Mouse (Mus musculus) heart, embryonic 10.5 days (tissue): Measurements from ENCODE around the gene Lyg2. TPM values are rescaled to one million over a fixed set of nuclear protein-coding genes. Genes with fewer than 3 reads are reported as not detected.

Experiments
- DNase-seq: peaks from one replicate; pipeline ENCODE4 v3.0.0-alpha.2; 2017; ENCODE audit warnings: low spot score
- H3K27ac ChIP-seq: fragments of 300-500 bp; sonication (generic); 2 replicates; pipeline ENCODE4 v1.5.1; 2016; ENCODE audit warnings: mild to moderate bottlenecking
- H3K27me3 ChIP-seq: fragments of 300-500 bp; sonication (generic); 2 replicates; pipeline ENCODE4 v1.6.1; 2016; ENCODE audit warnings: mild to moderate bottlenecking; ENCODE audit not compliant: poor library complexity, insufficient read depth, severe bottlenecking
- H3K36me3 ChIP-seq: fragments of 300-500 bp; sonication (generic); 2 replicates; pipeline ENCODE4 v1.6.1; 2016; ENCODE audit warnings: mild to moderate bottlenecking, moderate library complexity
- H3K4me1 ChIP-seq: fragments of 300-500 bp; sonication (generic); 2 replicates; pipeline ENCODE4 v1.6.1; 2016; ENCODE audit warnings: mild to moderate bottlenecking
- H3K4me3 ChIP-seq: fragments of 300-500 bp; sonication (generic); 2 replicates; pipeline ENCODE4 v1.5.1; 2016; ENCODE audit warnings: mild to moderate bottlenecking, moderate library complexity
- H3K9me3 ChIP-seq: fragments of 300-500 bp; sonication (generic); 2 replicates; pipeline ENCODE4 v1.6.1; 2016; ENCODE audit warnings: mild to moderate bottlenecking, moderate library complexity
- WGBS: fragments of 180-500 bp; shearing (Covaris S2); methylation state at CpG from one replicate; pipeline ENCODE4 v1.1.7; 2016; 5-methylcytosine and 5-hydroxymethylcytosine counted together
- polyA plus RNA-seq: library from polyadenylated mRNA; unstranded; fragments of >200 nt; fragmentation: Nextera tagmentation; extraction: Ambion mirVana; gene quantifications from 2 replicates; pipeline ENCODE4 v1.2.1, GENCODE M21; 2016

The Lyg2 gene
- polyA plus RNA-seq, 1 experiment from 2014 or later = not detected

- H3K4me1 ChIP-seq = peaks cover 3% of the 10 kb centered on the region; the same call in 1 of the 2 replicates
- peak; percentile 91 for DNase-seq
- H3K36me3 ChIP-seq = peaks cover 29% of the 10 kb centered on the region
- H3K27ac ChIP-seq = peak overlapping the region; percentile 83
- H3K27me3 ChIP-seq = 0 out of 2 replicates have a peak, but pooled peaks cover 6% of the 10 kb centered on the region
- 6% methylated on average over 33 of the region's 33 CpGs for WGBS
- H3K4me3 ChIP-seq = peak overlapping the region; percentile 69
- peaks cover 5% of the 10 kb centered on the region; the same call in 1 of the 2 replicates for H3K9me3 ChIP-seq
Observed at GRCm38 (mm10) chr1:37872131-37873067, 43.9 kb downstream of the Lyg2 start.

- H3K27ac ChIP-seq = peak within 1 kb of the TSS; percentile 83
- peaks cover 22% of the 10 kb centered on the region for H3K36me3 ChIP-seq
- 8% methylated on average over 7 of the region's 7 CpGs for WGBS
- peaks cover 5% of the 10 kb centered on the region; the same call in 1 of the 2 replicates for H3K9me3 ChIP-seq
- 0 out of 2 replicates have a peak, but pooled peaks cover 6% of the 10 kb centered on the region for H3K27me3 ChIP-seq
- H3K4me3 ChIP-seq = peak within 1 kb of the TSS; percentile 69
- H3K4me1 ChIP-seq = peaks cover 3% of the 10 kb centered on the region; the same call in 1 of the 2 replicates
- peak; percentile 83 for DNase-seq
Observed at GRCm38 (mm10) chr1:37871704-37872103, 44.6 kb downstream of the Lyg2 start, which contains the start of gene Lipt1. Gene Lipt1, plus strand, starts transcription at chr1:37871738.

DNA sequence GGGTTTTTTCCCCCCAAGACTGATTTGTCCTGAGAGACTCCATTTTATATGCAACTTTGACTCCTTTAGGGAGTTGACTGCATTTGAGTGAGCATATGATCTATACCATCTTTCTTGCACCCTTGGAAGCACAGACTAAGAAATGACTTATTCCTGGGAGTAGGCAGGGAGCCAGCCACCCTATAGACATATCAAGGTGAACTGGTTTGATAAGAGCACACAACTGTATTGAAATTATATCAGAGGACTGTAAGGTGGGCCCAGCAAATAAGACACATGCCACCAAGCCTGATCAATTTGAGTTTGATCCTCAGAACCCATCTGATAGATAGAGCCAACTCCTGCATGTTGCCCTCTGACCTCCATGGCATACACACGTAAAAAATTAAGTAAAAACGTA is 46.9 kb downstream of the Lyg2 start:
- Histone ChIP-seq H3K27me3 (0 out of 2 replicates have a peak, but pooled peaks cover 6% of the 10 kb centered on the region), H3K4me3 (no peak overlapping the region), H3K9me3 (no peaks in the 10 kb centered on the region), H3K27ac (no peak overlapping the region), H3K4me1 (peaks cover 3% of the 10 kb centered on the region; the same call in 1 of the 2 replicates), H3K36me3 (0 out of 2 replicates have a peak, but pooled peaks cover 2% of the 10 kb centered on the region)
- DNase-seq = no peak
- 49% methylated on average over 2 of the region's 2 CpGs for WGBS

DNA sequence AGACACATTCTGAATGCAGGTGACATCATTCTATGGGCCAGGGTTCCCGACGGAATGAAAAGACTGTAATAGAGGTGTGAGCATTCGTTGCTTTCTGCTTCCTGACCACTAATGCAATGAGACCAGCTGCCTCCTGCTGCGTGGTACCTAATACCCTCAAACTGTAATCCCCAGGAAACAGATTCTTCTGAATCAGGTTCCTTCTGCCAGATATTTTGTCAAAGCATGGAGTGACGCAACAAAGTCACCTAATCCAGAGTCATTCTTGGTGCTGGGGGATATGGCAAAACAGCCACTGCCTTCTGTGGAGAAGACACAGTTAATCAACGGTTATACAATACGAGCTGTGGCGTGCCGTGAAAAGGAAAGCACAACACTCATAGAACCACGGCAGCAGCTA is 47.7 kb downstream of the Lyg2 start:
- Histone ChIP-seq H3K27me3 (0 out of 2 replicates have a peak, but pooled peaks cover 6% of the 10 kb centered on the region), H3K36me3 (no peaks in the 10 kb centered on the region), H3K4me3 (no peak overlapping the region), H3K27ac (no peak overlapping the region), H3K4me1 (peaks cover 3% of the 10 kb centered on the region; the same call in 1 of the 2 replicates), H3K9me3 (no peaks in the 10 kb centered on the region)
- WGBS = 61% methylated on average over 10 of the region's 10 CpGs
- no peak for DNase-seq

DNA sequence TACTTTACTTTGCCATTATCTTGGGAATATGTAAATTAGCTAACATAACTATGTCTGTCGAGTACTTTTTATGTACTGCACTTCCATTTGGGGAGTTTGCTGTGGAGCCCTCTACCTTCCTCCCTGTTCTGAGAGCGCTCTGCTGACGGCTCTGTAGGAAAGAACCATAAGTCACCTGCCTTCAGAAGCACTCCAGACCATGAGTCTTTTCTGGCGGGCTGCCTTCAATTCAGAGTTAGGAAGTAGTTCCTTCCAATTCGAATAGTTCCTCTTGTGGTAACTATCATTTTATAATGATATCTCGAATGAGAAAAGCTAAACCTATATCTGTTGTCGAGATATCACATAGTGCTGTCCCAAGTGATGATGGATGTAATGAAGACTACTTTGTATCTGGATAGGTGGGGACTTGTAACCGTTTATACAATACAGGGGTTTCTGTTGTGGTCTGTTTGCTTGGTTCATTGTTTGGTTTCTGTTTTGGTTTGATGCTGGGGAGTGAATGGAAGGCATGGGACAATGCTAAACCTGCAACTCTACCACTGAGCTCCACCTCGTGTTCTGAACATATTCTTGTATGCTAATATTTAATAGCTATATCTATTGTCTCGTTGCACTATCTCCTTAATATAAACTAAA is 48.5 kb downstream of the Lyg2 start:
- no peak for DNase-seq
- Histone ChIP-seq H3K4me3 (no peak overlapping the region), H3K27ac (no peak overlapping the region), H3K9me3 (no peaks in the 10 kb centered on the region), H3K4me1 (peaks cover 3% of the 10 kb centered on the region; the same call in 1 of the 2 replicates), H3K36me3 (no peaks in the 10 kb centered on the region), H3K27me3 (0 out of 2 replicates have a peak, but pooled peaks cover 6% of the 10 kb centered on the region)
- WGBS = 65% methylated on average over 10 of the region's 10 CpGs

- no peak for DNase-seq
- Histone ChIP-seq H3K9me3 (no peaks in the 10 kb centered on the region), H3K27ac (no peak overlapping the region), H3K27me3 (0 out of 2 replicates have a peak, but pooled peaks cover 6% of the 10 kb centered on the region), H3K36me3 (no peaks in the 10 kb centered on the region), H3K4me3 (no peak overlapping the region), H3K4me1 (peaks cover 3% of the 10 kb centered on the region; the same call in 1 of the 2 replicates)
- 63% methylated on average over 1 of the region's 1 CpGs for WGBS
Observed at GRCm38 (mm10) chr1:37867056-37867455, 49.2 kb downstream of the Lyg2 start.

DNA sequence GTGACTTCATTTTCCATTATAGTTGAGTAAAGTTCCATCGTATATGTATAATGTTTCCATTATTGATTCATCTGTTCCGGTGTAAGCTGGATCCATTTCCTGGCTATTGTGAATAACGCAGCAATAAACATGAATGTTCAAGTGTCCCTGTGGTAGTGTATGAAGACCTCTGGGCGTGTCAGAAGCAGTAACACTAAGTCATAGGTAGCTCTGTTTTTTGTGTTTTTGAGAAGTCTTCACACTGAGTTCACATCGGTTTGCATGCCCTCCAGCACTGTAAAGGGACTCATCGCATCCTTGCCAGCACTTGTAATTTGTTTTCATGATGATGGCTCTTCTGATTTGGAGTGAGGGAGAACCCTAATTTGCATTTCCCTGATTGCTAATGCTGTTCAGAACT is 50.0 kb downstream of the Lyg2 start, which contains the start of gene Tsga10:
Gene Tsga10, minus strand, starts transcription at position 144 of the 400 bp plus-strand sequence.
- H3K27ac ChIP-seq = peak within 1 kb of the TSS; percentile 88
- 0 out of 2 replicates have a peak, but pooled peaks cover 6% of the 10 kb centered on the region for H3K27me3 ChIP-seq
- H3K4me1 ChIP-seq = no peaks in the 10 kb centered on the region
- no peak for DNase-seq
- H3K4me3 ChIP-seq = peak within 1 kb of the TSS; percentile 66
- H3K36me3 ChIP-seq = no peaks in the 10 kb centered on the region
- WGBS = 85% methylated on average over 6 of the region's 6 CpGs
- H3K9me3 ChIP-seq = no peaks in the 10 kb centered on the region

DNA sequence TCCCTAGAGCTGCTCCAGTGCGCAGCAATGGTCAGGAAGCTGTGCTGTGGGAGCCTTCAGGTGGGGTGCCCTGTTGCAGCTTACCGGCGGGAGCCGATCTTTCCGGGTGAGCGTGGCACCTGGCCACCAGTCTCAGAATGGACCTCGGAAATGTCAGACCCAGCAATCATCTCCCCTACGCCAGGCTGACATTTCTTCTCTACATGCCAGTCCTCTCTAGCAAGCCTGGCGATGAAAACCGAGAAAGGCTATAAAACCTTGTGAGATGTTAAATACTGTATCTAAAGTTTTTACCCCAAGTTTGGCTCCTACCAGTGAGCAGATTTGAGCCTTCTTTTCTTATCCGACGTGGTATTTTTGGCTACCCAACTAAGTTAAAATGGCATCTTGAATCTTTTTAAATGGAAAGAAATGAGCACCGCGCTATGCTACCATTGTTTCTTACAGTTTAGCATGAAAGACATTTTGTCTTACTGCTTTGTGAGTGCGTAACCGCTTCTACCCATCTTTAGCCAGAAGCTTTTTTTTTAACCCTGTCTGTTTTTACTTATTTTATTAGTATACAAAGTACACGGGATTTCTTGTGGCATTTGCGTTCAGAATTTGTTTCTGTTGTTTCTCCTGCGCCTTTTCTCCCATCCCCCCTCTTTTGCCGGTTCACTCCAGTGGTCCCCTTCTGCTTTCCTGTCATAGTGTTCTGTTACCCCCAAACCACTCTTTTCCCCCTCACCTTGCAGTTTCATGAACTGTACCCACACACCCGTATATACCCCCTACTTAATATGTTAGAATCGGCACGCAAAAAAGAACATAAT is 50.7 kb downstream of the Lyg2 start:
- Histone ChIP-seq H3K4me1 (no peaks in the 10 kb centered on the region), H3K9me3 (no peaks in the 10 kb centered on the region), H3K27me3 (0 out of 2 replicates have a peak, but pooled peaks cover 6% of the 10 kb centered on the region), H3K36me3 (no peaks in the 10 kb centered on the region), H3K27ac (peak overlapping the region; percentile 88), H3K4me3 (peak overlapping the region; percentile 66)
- DNase-seq = no peak
- 12% methylated on average over 23 of the region's 23 CpGs for WGBS

GRCm38 (mm10) chr1:37864511-37865400 is 51.5 kb downstream of the Lyg2 start:
- WGBS = under 1% methylated on average over 90 of the region's 90 CpGs
- Histone ChIP-seq H3K9me3 (no peaks in the 10 kb centered on the region), H3K27me3 (0 out of 2 replicates have a peak, but pooled peaks cover 6% of the 10 kb centered on the region), H3K27ac (peak overlapping the region; percentile 88), H3K4me3 (peak overlapping the region; percentile 66), H3K4me1 (no peaks in the 10 kb centered on the region), H3K36me3 (no peaks in the 10 kb centered on the region)
- DNase-seq = peak; percentile 100
